Mouse (Mus musculus) thymus, adult 2 months (tissue): ENCODE measurements around the gene Rgs21.

Source experiments
- CTCF ChIP-seq: fragments of 200-500 bp; IDR thresholded peaks from 2 replicates; pipeline ENCODE4 v1.5.1; 2012; ENCODE audit warnings: mild to moderate bottlenecking, control low read depth, low read length, moderate library complexity, borderline replicate concordance; ENCODE audit not compliant: control insufficient read depth, poor library complexity, insufficient read depth; ENCODE audit errors: extremely low read depth
- POLR2A ChIP-seq: fragments of 200-500 bp; IDR thresholded peaks from 2 replicates; pipeline ENCODE4 v1.6.1; 2012; ENCODE audit warnings: mild to moderate bottlenecking, low read length, control low read depth, moderate library complexity; ENCODE audit not compliant: control insufficient read depth, poor library complexity, insufficient read depth; ENCODE audit errors: extremely low read depth

- TF ChIP-seq CTCF (no peak), POLR2A (no peak)
These were observed 2.4 kb upstream of the Rgs21 start for GRCm38 (mm10) chr1:144569905-144570304.
